Mouse (Mus musculus) spleen, adult 2 months (tissue): ENCODE data around the gene Mpzl3.

ENCODE experiments used
- CTCF ChIP-seq: fragments of 200-500 bp; IDR thresholded peaks from 2 replicates; pipeline ENCODE4 v1.5.1; 2011; ENCODE audit warnings: mild to moderate bottlenecking, inconsistent platforms; ENCODE audit not compliant: insufficient read depth, insufficient read length, insufficient replicate concordance; ENCODE audit errors: extremely low read depth
- POLR2A ChIP-seq: fragments of 200-500 bp; IDR thresholded peaks from 2 replicates; pipeline ENCODE4 v1.6.1; 2011; ENCODE audit warnings: low read depth, low read length, inconsistent platforms

DNA sequence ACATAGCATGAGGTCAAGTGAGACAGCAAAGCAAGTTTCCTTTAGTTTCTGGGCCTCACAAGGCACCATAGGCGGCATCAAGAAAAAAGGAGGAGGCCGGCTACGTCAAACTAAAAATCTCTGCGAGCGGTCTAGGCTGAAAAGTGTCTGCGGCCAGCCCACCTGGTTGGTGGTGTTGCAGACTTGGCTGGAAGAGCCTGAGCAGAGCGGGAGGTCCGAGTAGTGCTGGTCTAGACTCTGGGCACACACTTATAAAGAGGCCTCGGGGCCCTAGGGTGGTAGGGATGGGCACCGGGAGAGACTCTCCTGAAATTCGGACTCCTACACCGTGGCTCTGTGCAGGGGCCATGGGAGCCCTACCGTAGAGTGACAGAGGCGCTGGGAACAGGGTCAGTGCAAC is 60.7 kb downstream of the Mpzl3 start:
- no peak for TF ChIP-seq CTCF
- no peak for TF ChIP-seq POLR2A
